Mouse (Mus musculus): ENCODE measurements at regions not wholly inside any gene's neighbourhood (a gene's known extent, or its start where the extent isn't known, plus 50 kb on each side); places are given as distances from the start of the nearest gene placed in this dataset.

DNA sequence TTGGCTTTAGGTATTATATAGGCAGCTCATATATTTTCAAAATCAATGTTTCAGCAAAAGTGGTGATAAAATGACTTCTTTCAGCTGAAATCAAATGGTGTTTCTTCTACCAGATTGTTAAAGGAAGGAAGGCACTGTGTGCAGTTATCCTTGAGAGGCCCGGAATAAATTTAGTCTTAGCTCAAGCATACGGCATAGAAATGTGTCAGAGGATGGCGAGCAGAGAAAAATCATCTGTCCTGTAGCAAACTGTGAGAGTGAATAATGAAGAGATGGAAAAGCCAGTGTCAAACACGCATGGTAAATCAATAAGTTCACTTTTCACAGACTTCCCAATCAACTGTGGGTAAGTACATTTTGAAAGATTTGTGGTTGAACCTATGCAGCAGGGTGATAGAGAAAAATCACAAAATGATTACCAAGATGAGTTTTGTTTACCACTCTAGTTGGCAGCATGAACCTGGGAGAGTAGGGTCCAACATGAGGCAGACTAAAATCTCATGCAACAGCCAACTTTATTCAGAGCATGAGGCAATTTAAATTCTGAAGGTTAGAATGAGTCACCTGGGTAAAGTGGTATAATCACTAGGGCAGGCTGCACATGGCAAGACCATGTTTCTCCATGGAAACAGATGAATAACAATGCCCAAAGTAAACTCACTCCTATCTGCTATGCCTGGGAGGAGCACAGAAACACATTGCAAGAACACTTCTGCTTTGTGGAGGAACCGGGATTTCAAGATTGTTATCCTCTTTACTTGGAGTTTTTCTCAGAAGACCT lies 55.7 kb downstream of the AI429214 start:
- TF ChIP-seq CTCF (conservative IDR thresholded peaks at IDR 0.05 in 1 of 2, IDR thresholded peaks at IDR 0.05 in 1 of 2; ENCODE audit: low read depth in 2 of 2, low read length in 2 of 2) (no peak), USF1 (IDR thresholded peaks at IDR 0.05; ENCODE audit: low read depth, low read length) (no peak), CHD2 (IDR thresholded peaks at IDR 0.05; ENCODE audit: low read length) (no peak), POLR2A (IDR thresholded peaks at IDR 0.05; ENCODE audit: low read depth, low read length) (no peak)
